Mouse (Mus musculus) thymus, postnatal 10 days (tissue): ENCODE measurements at regions not wholly inside any gene's neighbourhood (a gene's known extent, or its start where the extent isn't known, plus 50 kb on each side); places are given as distances from the start of the nearest gene placed in this dataset.

Experiments used
- DNase-seq, 2 experiments: peaks; one replicate each; pipeline ENCODE4 v3.0.0; 2021; ENCODE audit warnings: low spot score in 2 of 2

DNA sequence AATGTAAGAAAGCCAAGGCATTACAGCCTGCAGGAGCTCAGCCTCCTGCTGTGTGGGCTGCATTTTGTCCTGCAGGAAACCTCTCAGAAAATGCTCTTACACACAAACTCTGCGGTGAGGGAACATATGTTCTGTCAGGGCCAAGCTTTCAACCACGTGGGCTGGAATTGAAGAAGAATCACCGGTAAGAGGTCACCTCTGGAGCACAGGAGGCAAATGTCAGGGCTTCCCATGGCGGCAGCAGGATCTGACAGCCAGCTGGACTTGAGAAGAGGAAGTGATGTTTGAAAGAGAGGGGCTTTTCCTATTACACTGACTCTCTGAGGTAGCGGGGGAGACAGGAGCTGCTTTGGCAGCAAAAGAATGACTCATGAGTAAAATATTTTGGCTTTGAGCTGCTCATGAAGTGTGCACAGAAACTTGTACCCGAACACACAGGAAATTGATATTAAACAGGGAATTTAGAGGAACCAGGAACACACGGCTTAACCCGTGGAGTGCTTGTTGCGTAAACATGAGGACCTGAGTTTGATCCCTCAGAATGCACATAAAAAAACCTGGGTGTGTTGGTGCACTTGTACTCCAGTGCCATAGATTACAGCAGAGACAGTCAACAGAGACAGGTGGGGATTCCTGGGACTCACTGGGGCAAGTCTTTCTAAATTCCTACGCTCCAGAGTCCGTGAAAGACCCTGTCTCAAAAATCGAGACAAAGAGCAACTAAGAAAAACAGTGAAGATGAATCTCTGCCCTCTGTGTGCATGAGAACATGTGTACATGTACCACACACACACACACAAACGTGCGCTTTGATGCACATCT lies 848.1 kb upstream of the A1bg start:
- no peak for DNase-seq

DNA sequence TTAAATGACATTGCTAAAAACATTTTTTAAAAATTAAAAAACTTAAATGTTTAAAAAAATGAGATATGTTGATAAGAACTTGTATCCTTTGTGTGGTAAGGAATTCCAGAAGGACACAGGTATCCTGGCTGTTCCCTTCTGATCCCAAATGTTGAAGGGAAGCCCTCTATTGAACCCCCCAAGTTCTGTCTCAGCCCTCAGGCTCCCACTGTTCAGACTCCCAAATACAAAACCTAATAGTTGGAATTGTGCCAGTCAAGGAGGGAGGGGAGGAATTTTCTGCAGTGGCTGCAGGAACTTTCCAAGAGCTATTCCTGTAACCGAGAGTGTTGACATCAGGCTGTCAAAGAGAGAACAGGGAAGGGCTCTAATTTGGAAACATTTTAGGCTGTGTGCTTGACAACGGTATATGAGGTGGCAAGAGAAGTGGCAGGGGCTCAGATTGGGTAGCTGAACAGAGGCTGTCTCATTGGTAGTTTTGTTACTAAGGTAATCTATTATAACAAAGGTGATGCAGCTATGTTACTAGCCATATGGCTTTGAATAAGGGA lies 843.8 kb upstream of the A1bg start:
- DNase-seq: no peak

DNA sequence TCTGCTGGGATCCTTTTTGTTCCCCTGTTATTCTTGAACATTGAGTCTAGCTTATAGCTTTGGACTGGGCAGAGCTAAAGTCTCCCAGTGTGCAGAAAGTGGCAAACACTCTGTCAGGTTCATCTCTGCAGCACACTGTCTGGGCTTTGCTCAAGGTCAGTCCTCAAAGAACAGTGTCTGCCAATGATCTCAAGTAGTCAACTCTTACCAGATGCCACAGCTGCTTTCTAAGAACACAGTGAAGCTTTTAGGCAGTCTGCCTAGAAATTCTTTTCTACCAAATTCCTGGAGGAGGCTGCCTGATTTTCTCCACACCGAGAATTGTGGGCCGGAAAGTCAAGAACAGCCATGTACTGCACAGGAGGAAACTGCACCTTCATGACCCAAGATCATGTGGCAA lies 831.0 kb upstream of the A1bg start:
- DNase-seq: no peak

DNA sequence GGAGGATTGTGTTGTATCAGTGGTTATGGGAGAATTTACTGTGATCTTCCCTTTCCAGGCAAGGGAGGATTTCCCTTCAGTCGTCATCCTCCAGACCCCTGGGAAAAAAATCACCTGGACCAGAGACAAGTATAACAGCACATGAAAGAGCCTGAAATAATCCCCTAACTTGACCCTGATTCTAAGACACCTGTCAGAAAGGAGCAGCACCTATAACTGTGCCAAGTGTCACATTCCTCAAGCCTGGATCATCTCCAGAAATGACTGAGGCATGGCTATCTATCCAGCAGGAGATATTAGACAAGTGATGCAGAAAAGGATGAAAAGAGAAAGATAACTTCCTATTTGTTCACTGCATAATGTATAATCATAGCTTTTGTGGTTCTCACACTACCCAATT lies 800.9 kb upstream of the A1bg start:
- DNase-seq: no peak

DNA sequence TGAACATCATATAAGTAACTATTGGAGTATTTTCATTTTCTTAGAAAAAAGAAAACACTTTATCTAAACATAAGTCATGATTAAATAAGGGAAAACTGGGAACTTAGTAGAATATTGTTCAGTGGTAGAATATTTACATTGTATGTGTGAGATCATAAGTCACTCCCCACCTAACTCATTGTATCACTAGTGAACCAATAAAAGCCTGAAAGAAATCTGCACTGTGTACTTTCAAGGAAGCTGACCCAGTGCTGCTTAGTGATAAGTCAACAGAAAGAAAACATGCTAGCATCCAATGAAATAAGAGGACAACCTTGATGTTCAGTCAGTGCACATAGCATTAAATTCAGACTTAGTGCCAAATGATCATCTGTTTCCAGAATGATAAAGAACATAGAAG lies 795.7 kb upstream of the A1bg start:
- DNase-seq: no peak

DNA sequence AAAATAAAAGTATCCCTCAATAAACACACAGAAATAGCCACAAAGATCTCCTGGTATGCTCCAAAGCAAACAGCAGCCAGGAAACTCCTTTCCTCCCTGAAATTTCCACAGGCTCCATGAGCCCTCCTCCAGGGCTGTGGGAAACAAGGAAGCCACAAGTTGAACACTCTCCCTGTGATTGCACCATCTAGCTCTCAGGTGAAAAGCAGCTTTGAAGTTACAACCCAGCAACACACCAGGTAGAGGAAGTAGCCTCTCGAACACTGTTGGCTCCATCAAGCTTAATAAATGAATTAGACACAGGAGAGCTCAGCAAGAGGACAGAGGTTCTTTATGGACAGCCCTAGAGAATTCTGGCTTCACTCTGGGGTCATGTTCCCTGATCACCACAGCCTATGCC lies 794.4 kb upstream of the A1bg start:
- DNase-seq: no peak

DNA sequence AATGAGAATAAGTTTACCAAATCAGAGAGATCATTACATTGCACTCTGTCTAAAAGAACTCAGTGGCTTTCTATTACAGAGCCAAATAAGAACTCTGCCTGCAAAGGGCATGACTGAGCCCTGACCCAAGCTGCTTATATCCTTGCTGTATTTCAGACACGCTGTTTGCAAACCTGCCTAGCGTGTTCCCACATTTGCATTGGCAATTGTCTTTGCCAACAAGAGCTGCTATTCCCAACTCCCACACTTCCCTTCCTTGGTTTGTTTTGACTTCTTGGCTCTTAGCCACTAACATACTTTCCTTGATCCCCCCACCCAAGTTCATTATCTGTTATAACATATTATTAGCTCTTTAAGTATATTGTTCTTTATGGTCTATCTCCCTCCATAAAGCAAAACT lies 791.1 kb upstream of the A1bg start:
- DNase-seq: no peak

DNA sequence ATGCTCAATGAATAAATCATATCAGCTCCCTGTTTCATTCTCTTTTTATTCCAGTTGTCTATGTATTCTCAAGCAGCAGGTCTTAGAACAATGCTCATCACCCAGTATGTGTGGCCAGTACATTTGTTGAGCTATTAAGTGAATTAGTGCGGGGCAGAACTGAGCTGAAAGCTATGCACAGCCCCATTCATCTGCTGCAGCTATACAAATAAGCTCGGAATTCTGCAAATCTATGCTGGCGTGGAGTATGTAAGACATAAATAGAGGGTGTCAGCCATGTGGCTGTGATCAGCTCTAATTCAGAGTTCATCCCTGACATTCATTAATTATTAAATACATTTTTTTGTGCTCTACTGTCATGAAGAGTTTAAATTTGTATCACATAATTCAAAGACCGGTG lies 786.1 kb upstream of the A1bg start:
- no peak for DNase-seq

DNA sequence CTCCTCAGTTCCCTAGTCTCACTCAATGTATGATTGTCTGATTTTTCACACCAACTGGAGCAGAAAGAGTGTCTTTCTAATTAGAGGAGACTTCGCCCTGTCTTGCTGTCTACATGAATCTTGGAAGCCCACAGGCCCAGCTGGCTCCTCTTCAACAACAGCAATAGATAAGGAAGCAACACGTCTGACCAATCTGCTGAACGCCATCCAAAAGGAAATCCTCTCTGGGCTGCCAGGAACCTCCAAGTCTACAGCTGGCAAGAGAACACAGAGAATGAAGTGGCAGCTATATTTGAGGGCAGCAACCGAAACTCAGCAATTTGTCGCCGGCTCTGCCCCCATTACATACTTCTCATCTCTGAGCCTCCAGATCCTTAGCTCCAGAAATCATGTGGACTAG lies 785.1 kb upstream of the A1bg start:
- DNase-seq: no peak

DNA sequence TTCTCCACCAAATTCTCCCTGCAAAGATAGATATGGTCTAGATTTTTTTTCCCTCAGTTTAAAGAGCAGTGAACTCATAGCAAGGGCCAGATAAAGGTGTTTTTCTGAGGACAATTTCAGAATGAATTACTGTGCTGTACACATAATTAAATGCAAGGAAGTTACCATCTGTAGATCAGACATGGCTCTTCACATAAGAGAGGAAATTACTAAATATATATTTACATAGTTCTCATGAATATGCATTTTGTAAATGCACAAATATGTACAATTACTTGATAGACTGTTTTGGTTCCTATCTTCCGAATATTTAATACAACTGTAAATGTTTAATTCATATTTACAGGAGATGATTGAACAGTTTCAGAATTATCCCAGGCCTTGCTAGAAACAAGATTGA lies 769.9 kb upstream of the A1bg start:
- no peak for DNase-seq

DNA sequence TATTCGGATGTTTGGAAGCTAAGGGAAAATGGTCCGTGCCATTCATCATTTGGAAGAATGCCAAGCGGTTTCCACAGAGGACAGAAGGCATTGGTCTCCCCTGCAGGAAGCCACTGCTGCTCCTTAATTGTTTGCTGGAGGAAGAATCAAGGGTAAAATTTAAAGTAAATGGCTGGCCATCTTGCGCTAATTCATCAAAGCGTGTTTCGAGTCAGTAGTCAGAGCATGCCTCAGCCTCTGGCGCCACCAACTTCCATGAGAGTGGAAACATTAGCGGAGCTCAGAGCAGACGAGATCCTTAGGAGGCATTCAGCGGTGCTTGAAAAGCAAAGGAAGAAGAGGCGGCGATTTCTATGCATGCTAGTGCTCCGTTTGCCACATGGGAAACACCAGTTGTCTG lies 767.6 kb upstream of the A1bg start:
- no peak for DNase-seq

DNA sequence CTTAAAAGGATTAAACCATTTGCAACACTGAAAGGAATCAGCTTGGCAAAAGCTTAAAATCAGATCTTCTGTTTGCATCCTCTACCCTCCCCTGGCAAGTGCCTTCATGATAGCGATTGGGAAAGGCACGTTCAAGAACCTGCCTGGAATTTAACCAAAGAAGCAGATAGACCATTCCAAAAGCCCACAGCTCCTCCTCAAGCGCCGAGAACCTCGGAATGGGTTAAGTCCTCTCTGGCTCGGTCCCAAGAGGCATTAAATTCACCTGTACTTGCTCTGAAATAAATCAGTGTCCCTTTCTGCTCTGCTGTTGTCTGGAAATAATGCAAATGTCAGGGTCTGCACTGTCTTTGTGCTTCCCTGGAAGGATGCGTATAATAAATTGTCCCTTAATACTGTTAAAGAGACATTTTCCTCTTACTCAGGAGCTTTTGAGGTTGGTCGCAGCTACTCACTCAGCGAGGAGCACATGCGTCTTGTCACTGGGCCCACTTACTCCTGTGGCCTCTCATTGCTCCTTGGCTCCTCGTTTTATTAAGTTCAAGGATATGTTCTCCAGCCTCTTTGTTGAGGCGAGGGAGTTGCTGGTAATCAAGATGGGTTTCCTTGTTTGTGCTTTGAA lies 767.1 kb upstream of the A1bg start:
- no peak for DNase-seq

DNA sequence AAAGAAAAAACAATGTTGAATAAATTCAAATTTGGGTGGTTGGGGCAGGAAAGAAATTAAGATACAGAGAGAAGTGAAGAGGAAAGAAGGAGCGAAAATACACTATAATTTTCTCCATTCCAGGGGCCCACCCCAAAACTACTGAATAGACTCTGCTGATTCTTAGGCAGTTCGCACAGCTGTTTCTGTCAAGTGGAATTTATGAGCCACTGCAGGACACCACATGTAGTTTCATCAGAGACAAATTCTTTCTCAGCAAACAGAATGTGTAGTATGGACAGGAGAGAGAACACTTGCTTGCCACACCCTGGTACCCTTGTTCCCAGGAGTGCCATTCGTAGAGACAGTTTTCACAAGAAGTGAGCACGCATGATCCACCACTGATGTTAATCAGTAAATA lies 760.2 kb upstream of the A1bg start:
- no peak for DNase-seq

DNA sequence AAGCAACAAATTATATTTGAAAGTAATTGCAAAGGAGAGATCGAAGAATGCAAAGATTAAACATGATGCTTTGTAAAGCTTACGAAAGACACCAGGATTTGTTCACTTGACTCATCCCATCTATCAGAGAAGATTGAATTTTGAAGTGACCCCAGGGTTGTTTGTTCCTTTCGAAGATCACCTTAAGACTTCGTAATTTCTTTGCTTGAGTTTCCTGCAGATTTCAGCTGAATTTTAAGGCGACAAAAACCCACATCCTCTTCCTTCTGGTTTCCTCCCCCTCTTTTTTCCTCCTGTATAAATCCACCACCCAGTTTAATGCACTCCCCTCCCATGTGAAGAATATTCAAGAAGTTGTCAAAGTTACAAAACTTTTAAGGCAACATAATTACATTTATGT lies 747.7 kb upstream of the A1bg start:
- DNase-seq: peak in 1 of 2 experiments; percentile 5

DNA sequence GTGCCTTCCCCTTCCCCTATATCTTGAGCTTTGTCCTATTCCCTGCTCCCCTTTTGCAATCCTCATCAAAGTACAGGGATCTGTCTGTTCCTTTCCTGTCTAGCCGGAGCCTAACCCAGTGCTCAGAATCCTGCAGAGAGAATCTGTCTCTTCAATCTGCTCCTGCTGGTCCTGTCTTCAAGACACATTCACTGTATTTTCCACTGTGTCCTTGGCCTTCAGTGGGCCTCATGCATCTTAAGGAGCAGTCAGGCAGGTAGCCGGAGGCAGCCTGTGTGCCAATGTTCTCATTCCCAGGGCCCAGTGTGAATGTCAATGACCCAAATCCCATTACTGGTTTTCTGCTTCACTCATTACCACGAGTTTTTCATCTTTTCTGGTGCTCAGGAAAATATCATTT lies 737.8 kb upstream of the A1bg start:
- no peak for DNase-seq

DNA sequence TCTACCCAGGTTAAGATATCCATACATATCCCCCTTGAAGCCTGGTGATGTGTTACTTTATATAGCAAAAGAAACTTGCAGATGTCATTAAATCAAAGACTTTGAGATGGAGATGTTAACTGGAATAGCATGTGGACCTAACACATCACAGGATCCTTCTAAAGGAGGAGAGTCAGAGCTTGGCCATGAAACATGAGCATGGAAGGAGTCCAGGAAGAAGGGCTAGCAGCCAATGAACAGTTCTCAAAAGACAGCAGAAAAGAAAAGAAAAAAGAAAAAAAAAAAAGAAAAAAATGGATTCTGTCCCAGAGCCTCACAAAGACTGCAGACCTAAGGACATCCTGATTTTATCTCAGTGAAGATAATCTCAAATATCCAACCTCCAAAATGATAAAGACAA lies 734.1 kb upstream of the A1bg start:
- DNase-seq: no peak

DNA sequence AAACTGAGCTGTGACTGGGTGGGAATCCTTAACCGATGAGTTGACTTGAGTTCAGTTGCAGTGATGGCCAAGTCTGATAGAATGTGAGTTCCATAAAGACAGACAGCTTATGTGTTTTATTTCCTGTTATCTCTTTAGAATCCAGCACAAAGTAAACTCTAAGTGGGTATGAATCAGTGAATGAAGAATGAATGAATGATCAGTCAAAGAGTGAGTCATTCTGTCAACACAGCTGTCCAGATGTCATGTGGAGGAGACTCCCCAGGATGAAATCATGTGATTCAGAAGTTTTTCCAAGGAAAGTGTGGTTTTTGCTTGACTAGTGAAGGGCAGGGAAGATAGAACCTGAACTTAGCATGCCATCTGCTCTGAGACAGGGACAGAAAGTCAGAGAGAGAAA lies 732.0 kb upstream of the A1bg start:
- no peak for DNase-seq

DNA sequence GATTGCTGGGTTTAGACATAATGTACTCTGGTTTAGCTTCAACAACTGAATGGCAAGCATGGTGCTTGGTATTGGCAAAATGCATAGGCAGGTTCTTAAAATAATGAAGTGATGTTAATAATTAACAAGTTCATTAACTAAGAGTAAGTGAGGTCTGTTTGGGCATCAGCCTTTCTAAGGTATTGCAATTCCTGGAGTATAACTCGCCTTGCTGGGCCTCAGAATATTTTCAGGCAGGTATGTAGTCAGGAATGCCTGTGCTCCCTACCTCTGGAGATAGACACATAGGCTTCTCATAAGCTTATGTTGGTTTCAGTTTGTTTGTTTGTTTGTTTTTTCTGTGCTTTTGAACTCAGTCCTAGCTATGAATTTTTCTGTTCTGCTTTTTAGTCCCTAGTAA lies 731.0 kb upstream of the A1bg start:
- DNase-seq: no peak

DNA sequence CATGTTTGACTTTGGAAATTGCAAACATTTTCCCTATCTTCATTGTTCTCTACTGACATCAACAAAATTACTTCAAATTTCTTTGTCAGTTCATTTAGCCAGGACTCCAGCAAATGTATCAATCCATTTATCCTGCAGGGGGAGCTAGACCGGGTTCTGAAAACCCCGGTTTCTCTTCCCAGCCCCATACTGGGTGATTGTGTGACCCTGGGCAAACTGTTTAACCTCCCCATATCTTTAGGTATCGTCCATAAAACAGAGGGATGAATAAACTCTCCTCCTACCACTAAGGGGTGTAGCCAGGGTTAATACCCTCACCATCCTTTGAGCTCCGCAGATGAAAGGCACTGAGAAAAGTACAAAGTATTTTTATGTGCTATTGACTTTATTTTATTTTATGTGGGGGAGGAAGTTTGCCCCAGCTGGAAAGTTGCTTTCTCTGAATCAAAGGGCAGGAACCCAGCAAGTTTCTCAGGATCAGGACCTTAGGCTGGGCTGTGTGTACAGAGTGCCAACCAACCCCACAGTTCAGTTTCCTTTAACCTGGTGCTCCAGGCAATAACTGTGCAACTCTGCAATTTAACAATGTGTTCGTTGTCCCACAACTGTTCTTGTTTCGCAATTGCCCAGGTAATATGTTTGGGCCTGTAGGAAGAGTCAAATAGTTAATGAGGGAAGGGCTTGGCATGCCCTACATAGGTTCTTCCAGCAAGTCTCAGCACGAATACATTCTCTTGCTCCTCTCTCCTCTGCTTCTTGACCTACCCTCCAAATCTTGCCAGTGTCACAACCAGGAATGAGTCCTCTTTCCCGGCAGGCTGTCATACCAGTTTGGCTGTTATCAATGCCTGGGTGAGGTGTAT lies 696.1 kb upstream of the A1bg start:
- peak in 1 of 2 experiments; percentile 17 for DNase-seq

DNA sequence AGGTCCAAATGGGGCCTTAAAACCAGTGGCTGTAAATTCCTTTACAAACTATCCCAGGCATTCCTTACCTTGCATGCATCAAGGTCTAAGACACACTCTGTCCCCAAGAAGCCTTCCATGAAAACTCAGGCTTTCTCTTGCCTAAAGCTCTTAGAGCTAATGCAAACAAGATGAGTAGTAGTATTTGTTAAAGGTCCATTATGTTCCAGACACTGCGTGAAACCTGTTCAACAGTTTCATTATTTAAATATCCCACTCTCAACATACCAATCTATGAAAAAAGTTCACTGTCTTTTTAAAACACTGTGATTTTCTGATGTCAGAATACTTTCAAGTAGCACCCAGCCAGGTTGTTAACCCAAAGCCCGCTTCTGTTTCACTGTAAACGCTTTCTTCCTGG lies 687.9 kb upstream of the A1bg start:
- DNase-seq: no peak

DNA sequence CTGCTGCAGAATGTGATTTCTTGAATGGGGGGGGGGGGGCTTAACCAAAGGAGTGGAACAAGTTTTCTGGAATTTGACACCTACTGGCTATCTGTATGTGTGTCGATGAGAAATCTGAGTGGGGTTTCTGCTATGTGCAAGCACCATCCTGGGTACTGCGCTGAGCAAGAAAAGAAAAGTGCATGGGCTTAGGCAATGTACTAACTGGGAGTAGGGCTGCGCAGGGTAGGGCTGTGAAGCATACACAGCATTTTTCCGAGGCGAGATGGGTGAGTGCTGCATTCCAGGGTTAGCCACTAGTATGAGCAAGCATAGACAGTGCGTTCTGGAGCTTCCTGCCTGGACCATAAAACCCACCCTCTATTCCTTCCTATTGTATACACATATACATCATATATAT lies 686.8 kb upstream of the A1bg start:
- no peak for DNase-seq

DNA sequence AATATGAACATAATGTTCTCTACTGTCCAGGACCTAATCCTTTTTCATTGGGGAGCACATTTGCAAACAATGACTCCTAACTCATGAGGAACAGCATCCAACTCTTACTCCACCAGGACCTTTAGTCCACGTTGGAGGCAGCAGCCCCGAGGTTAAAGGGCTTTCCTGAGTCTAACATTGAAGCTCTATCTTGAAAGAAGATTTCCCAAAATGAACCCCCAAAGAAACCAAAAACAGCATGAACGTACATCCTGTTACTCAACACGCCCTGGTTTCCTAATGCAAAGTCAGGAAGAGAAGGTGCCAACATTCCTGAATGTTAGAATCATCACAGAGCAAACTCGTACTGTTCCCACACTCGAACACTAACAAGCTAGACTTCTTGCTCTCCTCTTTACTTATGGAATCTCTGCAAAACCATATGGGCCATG lies 685.5 kb upstream of the A1bg start:
- DNase-seq: no peak
